ENCODE assay signal across 10 mouse cellular contexts in the genomic region with DNA sequence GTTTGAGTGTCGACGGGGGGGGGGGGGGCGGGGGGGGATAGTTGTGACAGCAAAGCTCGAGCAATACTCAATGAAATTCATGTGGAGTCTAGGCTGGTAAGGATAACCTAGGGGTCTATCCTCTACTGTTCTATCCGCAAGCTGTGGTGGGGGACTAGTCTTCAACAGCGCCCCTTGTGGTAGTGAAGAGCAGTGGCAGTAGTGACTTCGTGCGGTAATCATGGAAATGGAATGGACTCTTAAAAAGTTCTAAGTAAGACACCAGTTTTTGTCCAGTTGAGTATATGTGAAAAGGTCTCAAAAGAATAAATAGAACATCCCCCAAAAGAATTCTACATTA. TPM values are rescaled to one million over a fixed set of nuclear protein-coding genes. Genes with fewer than 3 reads are reported as not detected.
DNase-seq lines count a peak whose midpoint lies in the region; ATAC-seq and TF ChIP-seq lines count a peak whose summit lies in the region.
"Had no signal": no experiment of that assay in that cellular context is flagged by ENCODE, and none has a peak within 500 bp of the region (broad histone marks: within the 10 kb centered on the region; RNA-seq: fewer than 3 reads in every experiment).

No protein-coding gene starts in this region.

- H3K9me3 ChIP-seq in heart, postnatal 0 days (replicated peaks; ENCODE audit: control insufficient read depth, low read length), result no peaks in the 10 kb centered on the region
- H3K9me3 ChIP-seq in hindbrain, postnatal 0 days (ENCODE audit: low read length), result no peaks in the 10 kb centered on the region

- ATAC-seq in heart, postnatal 0 days (ENCODE audit: insufficient read depth, low read depth), result no peak
- ATAC-seq in hindbrain, postnatal 0 days, result peak; percentile 51; the same call in 1 of the 2 replicates

- 31% methylated on average over 8 of the region's 8 CpGs for WGBS in heart, postnatal 0 days
- 22% methylated on average over 8 of the region's 8 CpGs for WGBS in hindbrain, postnatal 0 days

- H3K4me2 ChIP-seq in heart, postnatal 0 days (ENCODE audit: low read depth, low read length), result no peak overlapping the region
- peak overlapping the region; percentile 38 for H3K4me2 ChIP-seq in hindbrain, postnatal 0 days (ENCODE audit: low read depth, low read length)
- H3K4me2 ChIP-seq: limb, embryonic 13.5 days had no signal

- no peak overlapping the region for H3K9ac ChIP-seq in heart, postnatal 0 days (replicated peaks; ENCODE audit: low read depth, low read length)
- H3K9ac ChIP-seq in hindbrain, postnatal 0 days (replicated peaks; ENCODE audit: low read length), result no peak overlapping the region
- H3K9ac ChIP-seq: limb, embryonic 13.5 days had no signal

- intact Hi-C loops in heart, postnatal 36 days (cut with DNase I), result no loop called here

- no peak overlapping the region for H3K27ac ChIP-seq in heart, postnatal 0 days (ENCODE audit: low read depth)
- H3K27ac ChIP-seq in hindbrain, postnatal 0 days, result no peak overlapping the region
- H3K27ac ChIP-seq: limb, embryonic 13.5 days had no signal

- H3K4me1 ChIP-seq in heart, postnatal 0 days (ENCODE audit: control insufficient read depth, insufficient read depth), result no peaks in the 10 kb centered on the region
- no peaks in the 10 kb centered on the region for H3K4me1 ChIP-seq in hindbrain, postnatal 0 days (ENCODE audit: insufficient read depth, low read length)

- H3K36me3 ChIP-seq in heart, postnatal 0 days (replicated peaks; ENCODE audit: control insufficient read depth, insufficient read depth, low read length), result no peaks in the 10 kb centered on the region
- no peaks in the 10 kb centered on the region for H3K36me3 ChIP-seq in hindbrain, postnatal 0 days (ENCODE audit: insufficient read depth, low read length)
- H3K36me3 ChIP-seq: limb, embryonic 13.5 days had no signal

- no peak overlapping the region for H3K4me3 ChIP-seq in heart, postnatal 0 days (ENCODE audit: low read depth, low read length)
- no peak overlapping the region for H3K4me3 ChIP-seq in hindbrain, postnatal 0 days (ENCODE audit: low read length)
- H3K4me3 ChIP-seq: limb, embryonic 13.5 days had no signal

- no peak for TF ChIP-seq POLR2A in brain, embryonic 14.5 days (IDR thresholded peaks at IDR 0.05; ENCODE audit: borderline replicate concordance, extremely low read depth, insufficient read depth, insufficient read length, poor library complexity, severe bottlenecking)

- TF ChIP-seq CTCF in heart, postnatal 0 days (IDR thresholded peaks at IDR 0.05; ENCODE audit: low read depth), result peak; percentile 18; the same call in 1 of the 2 replicates
- peak; percentile 65; the same call in 1 of the 2 replicates for TF ChIP-seq CTCF in brain, embryonic 14.5 days (IDR thresholded peaks at IDR 0.05; ENCODE audit: borderline replicate concordance, extremely low read depth, insufficient read depth, insufficient read length)
- peak; percentile 68 for TF ChIP-seq CTCF in hindbrain, postnatal 0 days (IDR thresholded peaks at IDR 0.05; ENCODE audit: low read depth)

- TF ChIP-seq EP300 in heart, postnatal 0 days (IDR thresholded peaks at IDR 0.05; ENCODE audit: low read depth), result no peak

- no peak for DNase-seq in heart, postnatal 0 days (ENCODE audit: low spot score)
- DNase-seq in heart, postnatal 36 days, result no peak
- DNase-seq in A20 (ENCODE audit: low read depth, low spot score), result peak; percentile 17
- DNase-seq in brain, embryonic 14.5 days (ENCODE audit: low read depth), result peak; percentile 52
- DNase-seq in hindbrain, postnatal 0 days (ENCODE audit: low spot score), result peak; percentile 45
- DNase-seq in urinary bladder, postnatal 25 days (ENCODE audit: low spot score), result no peak
- DNase-seq in gastrocnemius, adult 8-10 months (ENCODE audit: low spot score in 2 of 2), result no peak
- DNase-seq in frontal cortex, postnatal 36 days (ENCODE audit: low spot score in 2 of 2), result no peak
- DNase-seq: thymus, adult 18-20 months had no signal

- H3K27me3 ChIP-seq in heart, postnatal 0 days (ENCODE audit: control insufficient read depth, insufficient read depth, low read length), result no peaks in the 10 kb centered on the region
- H3K27me3 ChIP-seq in hindbrain, postnatal 0 days (ENCODE audit: insufficient read depth, low read length), result no peaks in the 10 kb centered on the region
- H3K27me3 ChIP-seq: limb, embryonic 13.5 days had no signal

RNA-seq across cellular contexts. Expression of a gene that starts 51.1 kb away (rescaled TPM):
- 50.2 and 54.3 TPM in 2 replicates for total RNA-seq in heart, postnatal 0 days (2014; rRNA removed; ENCODE audit: low replicate concordance)
- 7.1 and 7.3 TPM in 2 replicates for polyA plus RNA-seq in heart, postnatal 0 days (2015; fragmentation: Nextera tagmentation; extraction: Ambion mirVana)
- 10 to 100 TPM; 36.9 to 43.2 TPM for total RNA-seq in heart, postnatal 36 days (2021)
- 27.4 and 39.1 TPM in 2 replicates for polyA plus RNA-seq in brain, embryonic 14.5 days (2012; rRNA removed)
- total RNA-seq in hindbrain, postnatal 0 days (2014; rRNA removed), result 131 and 146 TPM in 2 replicates
- 23.0 and 27.8 TPM in 2 replicates for polyA plus RNA-seq in hindbrain, postnatal 0 days (2015; fragmentation: Nextera tagmentation; extraction: Ambion mirVana)
- 10 to 100 TPM; 43.8 to 49.3 (median 48.3) TPM for total RNA-seq in gastrocnemius, adult 8-10 months (2022)

Comparison
In these comparisons a context has a peak if more than half of its experiments do, and no peak if none do; other contexts are left out.
1. DNase-seq: peak in A20 (single experiment), brain, embryonic 14.5 days (single experiment) and hindbrain, postnatal 0 days (single experiment); none in heart, postnatal 0 days (single experiment), heart, postnatal 36 days (0 of 2), urinary bladder, postnatal 25 days (single experiment), gastrocnemius, adult 8-10 months (0 of 2) and frontal cortex, postnatal 36 days (0 of 2).
2. CTCF ChIP-seq: peak in every context shown above with its lines; median percentile 68 in hindbrain, postnatal 0 days; 65 in brain, embryonic 14.5 days; 18 in heart, postnatal 0 days.